Comparison of ENCODE assay signal across 9 mouse cellular contexts in genomic region chr7:100927287-100928000, GRCm38 (mm10). TPM values are rescaled to one million over a fixed set of nuclear protein-coding genes. Genes with fewer than 3 reads are reported as not detected.
DNase-seq lines count a peak whose midpoint lies in the region; ATAC-seq and TF ChIP-seq lines count a peak whose summit lies in the region.
"Had no signal": no experiment of that assay in that cellular context is flagged by ENCODE, and none has a peak within 500 bp of the region (broad histone marks: within the 10 kb centered on the region; RNA-seq: fewer than 3 reads in every experiment).

No protein-coding gene starts in this region.

- no peak for TF ChIP-seq EP300 in lung, postnatal 0 days (IDR thresholded peaks at IDR 0.05)

- no peak for TF ChIP-seq CTCF in lung, postnatal 0 days (IDR thresholded peaks at IDR 0.05)

- DNase-seq in embryo, embryonic 10 days (ENCODE audit: low spot score): peak; percentile 70
- DNase-seq in embryo, embryonic 11 days: no peak
- peak; percentile 44 for DNase-seq in lung, postnatal 0 days (ENCODE audit: low spot score)
- DNase-seq in lung, postnatal 25 days (ENCODE audit: low spot score): no peak
- DNase-seq in liver, embryonic 11.5 days (ENCODE audit: low spot score): no peak
- no peak for DNase-seq in thymus, postnatal 10 days (ENCODE audit: low spot score in 2 of 2)
- no peak for DNase-seq in right cerebral cortex, postnatal 36 days (ENCODE audit: low spot score in 2 of 2)
- DNase-seq: right cerebral cortex, postnatal 14 days had no signal

- WGBS in lung, postnatal 0 days: 1% methylated on average over 7 of the region's 7 CpGs
- WGBS in liver, embryonic 11.5 days: 20% methylated on average over 7 of the region's 7 CpGs
- 6% methylated on average over 7 of the region's 7 CpGs for WGBS in stomach, embryonic 14.5 days

- no peaks in the 10 kb centered on the region for H3K36me3 ChIP-seq in lung, postnatal 0 days (ENCODE audit: insufficient read depth, low read length)
- no peaks in the 10 kb centered on the region for H3K36me3 ChIP-seq in liver, embryonic 11.5 days (ENCODE audit: control insufficient read depth, insufficient read depth, low read length)
- H3K36me3 ChIP-seq in stomach, embryonic 14.5 days (ENCODE audit: control insufficient read depth, insufficient read depth, low read length): peaks cover 19% of the 10 kb centered on the region

- no peak for ATAC-seq in lung, postnatal 0 days
- ATAC-seq in liver, embryonic 11.5 days (replicated peaks; ENCODE audit: low FRiP score): no peak
- no peak for ATAC-seq in stomach, embryonic 14.5 days (ENCODE audit: insufficient number of reproducible peaks, insufficient read depth, low FRiP score, low read depth)

- no peaks in the 10 kb centered on the region for H3K9me3 ChIP-seq in lung, postnatal 0 days (ENCODE audit: low read length)
- H3K9me3 ChIP-seq in liver, embryonic 11.5 days (ENCODE audit: control insufficient read depth, low read length): no peaks in the 10 kb centered on the region
- no peaks in the 10 kb centered on the region for H3K9me3 ChIP-seq in stomach, embryonic 14.5 days (ENCODE audit: control insufficient read depth, low read depth, low read length)

- peaks cover 65% of the 10 kb centered on the region for H3K4me1 ChIP-seq in lung, postnatal 0 days (ENCODE audit: insufficient read depth, low read depth, low read length)
- H3K4me1 ChIP-seq in liver, embryonic 11.5 days (replicated peaks; ENCODE audit: control insufficient read depth, insufficient read depth, low read length): peaks cover 73% of the 10 kb centered on the region
- peaks cover 72% of the 10 kb centered on the region for H3K4me1 ChIP-seq in stomach, embryonic 14.5 days (ENCODE audit: control insufficient read depth, insufficient read depth, low read length)

- H3K9ac ChIP-seq in lung, postnatal 0 days (replicated peaks; ENCODE audit: low read depth): peak overlapping the region; percentile 80
- H3K9ac ChIP-seq in liver, embryonic 11.5 days (ENCODE audit: low read depth, low read length): no peak overlapping the region
- peak overlapping the region; percentile 50 for H3K9ac ChIP-seq in stomach, embryonic 14.5 days (replicated peaks; ENCODE audit: low read depth, low read length)

- H3K27me3 ChIP-seq in lung, postnatal 0 days (replicated peaks; ENCODE audit: insufficient read depth, low read length): no peaks in the 10 kb centered on the region
- H3K27me3 ChIP-seq in liver, embryonic 11.5 days (replicated peaks; ENCODE audit: control insufficient read depth, insufficient read depth, low read length): peaks cover 49% of the 10 kb centered on the region
- no peaks in the 10 kb centered on the region for H3K27me3 ChIP-seq in stomach, embryonic 14.5 days (ENCODE audit: control insufficient read depth, insufficient read depth, low read length)

- H3K4me3 ChIP-seq in lung, postnatal 0 days (ENCODE audit: low read depth, low read length): peak overlapping the region; percentile 72
- H3K4me3 ChIP-seq in liver, embryonic 11.5 days (ENCODE audit: low read depth, low read length): peak overlapping the region; percentile 65
- H3K4me3 ChIP-seq in stomach, embryonic 14.5 days (ENCODE audit: low read depth, low read length): peak overlapping the region; percentile 85

- peak overlapping the region; percentile 91 for H3K4me2 ChIP-seq in lung, postnatal 0 days (replicated peaks; ENCODE audit: low read depth, low read length)
- peak overlapping the region; percentile 93 for H3K4me2 ChIP-seq in liver, embryonic 11.5 days
- H3K4me2 ChIP-seq in stomach, embryonic 14.5 days (replicated peaks; ENCODE audit: low read depth, low read length): peak overlapping the region; percentile 97

- peak overlapping the region; percentile 57 for H3K27ac ChIP-seq in lung, postnatal 0 days (ENCODE audit: low read length)
- no peak overlapping the region for H3K27ac ChIP-seq in liver, embryonic 11.5 days (ENCODE audit: low read depth, low read length)
- no peak overlapping the region for H3K27ac ChIP-seq in stomach, embryonic 14.5 days (ENCODE audit: low read length)

RNA-seq across cellular contexts. Expression of gene Arhgef17, which starts 4.5 kb away (rescaled TPM):
- 5.8 and 7.0 TPM in 2 replicates for polyA plus RNA-seq in lung, postnatal 0 days (2015; fragmentation: Nextera tagmentation; extraction: Ambion mirVana)
- 4.5 and 5.4 TPM in 2 replicates for polyA plus RNA-seq in liver, embryonic 11.5 days (2014; fragmentation: Nextera tagmentation; extraction: Ambion mirVana)
- 13.7 and 14.1 TPM in 2 replicates for polyA plus RNA-seq in stomach, embryonic 14.5 days (2014; fragmentation: Nextera tagmentation; extraction: Ambion mirVana)

RNA-seq across cellular contexts. Expression of gene P2ry6, which starts 47.0 kb away (rescaled TPM):
- polyA plus RNA-seq in lung, postnatal 0 days (2015; fragmentation: Nextera tagmentation; extraction: Ambion mirVana): 9.9 and 11.2 TPM in 2 replicates
- 4.1 and 4.3 TPM in 2 replicates for polyA plus RNA-seq in liver, embryonic 11.5 days (2014; fragmentation: Nextera tagmentation; extraction: Ambion mirVana)
- polyA plus RNA-seq in stomach, embryonic 14.5 days (2014; fragmentation: Nextera tagmentation; extraction: Ambion mirVana): 7.3 and 7.8 TPM in 2 replicates

Comparison
In these comparisons a context has a peak if more than half of its experiments do, and no peak if none do; other contexts are left out.
1. DNase-seq: peak in embryo, embryonic 10 days (single experiment) and lung, postnatal 0 days (single experiment); none in embryo, embryonic 11 days (single experiment), lung, postnatal 25 days (single experiment), liver, embryonic 11.5 days (single experiment), thymus, postnatal 10 days (0 of 2) and right cerebral cortex, postnatal 36 days (0 of 2).
2. Peak in every context shown above with its lines, with median percentiles within 50 percentile points of each other: H3K4me2 ChIP-seq and H3K4me3 ChIP-seq.